Mouse (Mus musculus) bone marrow, adult 2 months (tissue): ENCODE data around the gene Helt. TPM values are rescaled to one million over a fixed set of nuclear protein-coding genes. Genes with fewer than 3 reads are reported as not detected.

ENCODE experiments used
- H3K27ac ChIP-seq: fragments of 200-500 bp; 2 replicates; pipeline ENCODE4 v1.5.1; 2012; ENCODE audit warnings: low read depth, mild to moderate bottlenecking, control low read depth, inconsistent platforms, low read length; ENCODE audit not compliant: control insufficient read depth, poor library complexity, insufficient read depth
- H3K4me1 ChIP-seq: fragments of 200-500 bp; 2 replicates; pipeline ENCODE4 v1.6.1; 2011; ENCODE audit warnings: low read length; ENCODE audit not compliant: control insufficient read depth, insufficient read depth
- H3K4me3 ChIP-seq: fragments of 200-500 bp; replicated peaks from 2 replicates; pipeline ENCODE3; 2011; ENCODE audit warnings: mild to moderate bottlenecking, low read depth, low read length, control low read depth; ENCODE audit not compliant: control insufficient read depth
- CTCF ChIP-seq: fragments of 200-500 bp; IDR thresholded peaks from 2 replicates; pipeline ENCODE4 v1.5.1; 2011; ENCODE audit warnings: low read length, control low read depth; ENCODE audit not compliant: control insufficient read depth, insufficient read depth
- POLR2A ChIP-seq: fragments of 200-500 bp; IDR thresholded peaks from 2 replicates; pipeline ENCODE4 v1.6.1; 2011; ENCODE audit warnings: low read depth, mild to moderate bottlenecking, control low read depth, low read length, borderline replicate concordance; ENCODE audit not compliant: control insufficient read depth
- WGBS: fragments of 180-500 bp; shearing (Covaris S2); methylation state at CpG from one replicate; pipeline ENCODE4 v1.1.7; 2018; 5-methylcytosine and 5-hydroxymethylcytosine counted together
- polyA plus RNA-seq: library from polyadenylated mRNA; stranded (reverse); fragments of >200 nt; gene quantifications from 2 replicates; pipeline ENCODE4 v1.2.4, GENCODE M21; 2011; ENCODE audit warnings: low replicate concordance; ENCODE audit not compliant: missing spikeins, insufficient read depth, insufficient read length

Helt gene
- not detected in 2 replicates for polyA plus RNA-seq

- Histone ChIP-seq H3K4me3 (no peak within 1 kb of the TSS), H3K4me1 (no peaks in the 10 kb centered on the region), H3K27ac (no peak within 1 kb of the TSS)
- no peak for TF ChIP-seq POLR2A
- TF ChIP-seq CTCF: no peak
- 4% methylated on average over 50 of the region's 50 CpGs for WGBS
Measured at GRCm38 (mm10) chr8:46294181-46294892, at the start of gene Helt. Gene Helt, minus strand, starts transcription at chr8:46294671.

GRCm38 (mm10) chr8:46342272-46342671 is 47.8 kb upstream of the Helt start:
- H3K27ac ChIP-seq: no peak overlapping the region
- no peak for TF ChIP-seq POLR2A
- no peak for TF ChIP-seq CTCF
- 87% methylated on average over 13 of the region's 13 CpGs for WGBS
- no peaks in the 10 kb centered on the region for H3K4me1 ChIP-seq
- no peak overlapping the region for H3K4me3 ChIP-seq

- WGBS: 64% methylated on average over 14 of the region's 14 CpGs
- no peak overlapping the region for H3K4me3 ChIP-seq
- no peak for TF ChIP-seq CTCF
- TF ChIP-seq POLR2A: no peak
- peak overlapping the region; percentile 1; the same call in 1 of the 2 replicates for H3K27ac ChIP-seq
- H3K4me1 ChIP-seq: no peaks in the 10 kb centered on the region
Measured at GRCm38 (mm10) chr8:46340381-46341273, 46.2 kb upstream of the Helt start.

GRCm38 (mm10) chr8:46339317-46339716 is 44.8 kb upstream of the Helt start:
- Histone ChIP-seq H3K4me1 (no peaks in the 10 kb centered on the region; the same call in 1 of the 2 replicates), H3K27ac (no peak overlapping the region), H3K4me3 (no peak overlapping the region)
- WGBS: 65% methylated on average over 5 of the region's 5 CpGs
- TF ChIP-seq POLR2A: no peak
- no peak for TF ChIP-seq CTCF

GRCm38 (mm10) chr8:46336351-46336750 is 41.9 kb upstream of the Helt start:
- Histone ChIP-seq H3K4me3 (no peak overlapping the region), H3K4me1 (no peaks in the 10 kb centered on the region; the same call in 1 of the 2 replicates), H3K27ac (no peak overlapping the region)
- TF ChIP-seq CTCF: no peak
- no peak for TF ChIP-seq POLR2A
- whole genome bisulfite sequencing: 43% methylated on average over 8 of the region's 8 CpGs

GRCm38 (mm10) chr8:46332389-46333061 is 38.1 kb upstream of the Helt start:
- Histone ChIP-seq H3K27ac (no peak overlapping the region; the same call in 1 of the 2 replicates), H3K4me3 (no peak overlapping the region), H3K4me1 (no peaks in the 10 kb centered on the region; the same call in 1 of the 2 replicates)
- TF ChIP-seq POLR2A: no peak
- TF ChIP-seq CTCF: 0 out of 2 replicates have a peak, but pooled peaks have one; percentile 3
- WGBS: 94% methylated on average over 7 of the region's 7 CpGs

GRCm38 (mm10) chr8:46331801-46332200 is 37.3 kb upstream of the Helt start:
- Histone ChIP-seq H3K4me3 (no peak overlapping the region), H3K4me1 (no peaks in the 10 kb centered on the region; the same call in 1 of the 2 replicates), H3K27ac (no peak overlapping the region)
- TF ChIP-seq CTCF: no peak
- WGBS: 53% methylated on average over 5 of the region's 5 CpGs

- H3K4me1 ChIP-seq: no peaks in the 10 kb centered on the region; the same call in 1 of the 2 replicates
- H3K4me3 ChIP-seq: no peak overlapping the region
- H3K27ac ChIP-seq: no peak overlapping the region
- 80% methylated on average over 4 of the region's 4 CpGs for WGBS
- no peak for TF ChIP-seq CTCF
- TF ChIP-seq POLR2A: no peak
Measured at GRCm38 (mm10) chr8:46329396-46329795, 34.9 kb upstream of the Helt start.
